Mouse (Mus musculus) lung, embryonic 16.5 days (tissue): Measurements from ENCODE around the gene Tgm2. TPM values are rescaled to one million over a fixed set of nuclear protein-coding genes. Genes with fewer than 3 reads are reported as not detected.

Experiments
- ATAC-seq: fragments of 200-750 bp; cut with Nextera tagmentation; 2 replicates; pipeline ENCODE4 v1.8.0; 2017; ENCODE audit warnings: low read depth, mild to moderate bottlenecking, moderate library complexity
- H3K27ac ChIP-seq: fragments of 300-500 bp; sonication (generic); 2 replicates; pipeline ENCODE4 v1.5.1; 2014; ENCODE audit warnings: mild to moderate bottlenecking, control low read depth, low read length
- H3K27me3 ChIP-seq: fragments of 300-500 bp; sonication (generic); 2 replicates; pipeline ENCODE4 v1.6.1; 2014; ENCODE audit warnings: low read depth, low read length, mixed read lengths; ENCODE audit not compliant: control insufficient read depth, insufficient read depth
- H3K36me3 ChIP-seq: fragments of 300-500 bp; sonication (generic); 2 replicates; pipeline ENCODE4 v1.6.1; 2014; ENCODE audit warnings: low read length; ENCODE audit not compliant: control insufficient read depth, insufficient read depth
- H3K4me1 ChIP-seq: fragments of 300-500 bp; sonication (generic); replicated peaks from 2 replicates; pipeline ENCODE4 v1.6.1; 2014; ENCODE audit warnings: low read length, mixed read lengths; ENCODE audit not compliant: control insufficient read depth, insufficient read depth
- H3K4me2 ChIP-seq: fragments of 300-500 bp; sonication (generic); 2 replicates; pipeline ENCODE4 v1.6.1; 2014; ENCODE audit warnings: low read depth, low read length, control low read depth
- H3K4me3 ChIP-seq: fragments of 300-500 bp; sonication (generic); 2 replicates; pipeline ENCODE4 v1.5.1; 2014; ENCODE audit warnings: mild to moderate bottlenecking, low read length, control low read depth
- H3K9ac ChIP-seq: fragments of 300-500 bp; sonication (generic); 2 replicates; pipeline ENCODE4 v1.6.1; 2014; ENCODE audit warnings: low read length, control low read depth
- H3K9me3 ChIP-seq: fragments of 300-500 bp; sonication (generic); 2 replicates; pipeline ENCODE4 v1.6.1; 2016; ENCODE audit warnings: low read length; ENCODE audit not compliant: control insufficient read depth
- WGBS: fragments of 180-500 bp; shearing (Covaris S2); extraction: QIAGEN DNeasy Blood & Tissue Kit; methylation state at CpG from one replicate; pipeline ENCODE4 v1.1.7; 2014; 5-methylcytosine and 5-hydroxymethylcytosine counted together
- polyA plus RNA-seq: library from polyadenylated mRNA; unstranded; fragments of >200 nt; fragmentation: Nextera tagmentation; extraction: Ambion mirVana; gene quantifications from 2 replicates; pipeline ENCODE4 v1.2.1, GENCODE M21; 2015

The Tgm2 gene
- polyA plus RNA-seq, 1 experiment from 2014 or later: 75.8 TPM

DNA sequence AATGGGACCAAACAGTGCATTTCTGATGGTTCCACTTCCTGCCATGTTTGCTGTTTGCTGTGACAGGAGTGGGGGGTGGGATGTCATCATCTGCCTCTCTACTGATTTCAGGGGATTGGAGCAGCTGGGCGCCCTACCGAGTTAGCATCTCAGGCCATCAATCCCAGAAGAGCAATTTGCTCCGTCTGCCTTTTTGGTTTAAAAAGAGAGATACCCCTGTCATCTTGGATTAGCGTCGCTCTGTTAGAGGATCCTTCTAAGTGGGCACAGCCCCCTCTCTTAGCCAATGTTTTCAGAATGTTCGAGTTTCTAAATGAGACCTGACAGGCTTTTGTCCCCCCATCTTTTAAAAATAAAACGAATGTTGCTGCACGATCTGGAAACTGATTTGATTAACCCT lies 11.4 kb upstream of the Tgm2 start:
- Histone ChIP-seq H3K9me3 (no peaks in the 10 kb centered on the region), H3K27ac (no peak overlapping the region), H3K4me1 (peaks cover 28% of the 10 kb centered on the region), H3K27me3 (no peaks in the 10 kb centered on the region), H3K4me2 (no peak overlapping the region), H3K36me3 (no peaks in the 10 kb centered on the region), H3K4me3 (no peak overlapping the region), H3K9ac (no peak overlapping the region)
- WGBS: 72% methylated on average over 8 of the region's 8 CpGs
- no peak for ATAC-seq

DNA sequence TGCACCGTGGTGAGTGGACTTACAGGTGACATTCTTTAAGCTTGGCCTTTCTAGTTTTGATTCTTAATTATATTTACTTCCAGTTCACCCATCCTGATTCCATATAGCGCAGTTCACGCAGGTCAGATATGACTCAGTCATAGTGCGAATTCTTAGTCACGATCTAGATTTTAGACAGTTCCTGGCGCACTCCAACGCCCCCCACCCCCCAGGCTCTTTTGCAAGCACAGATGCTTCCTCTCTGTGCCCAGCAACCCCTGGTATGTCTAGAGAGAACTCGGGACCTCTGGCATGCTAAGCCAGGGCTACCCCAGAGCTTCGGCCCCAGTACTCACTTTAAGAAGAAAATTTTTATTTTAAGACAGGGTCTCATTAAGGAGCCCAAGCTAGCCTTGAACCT lies 10.3 kb upstream of the Tgm2 start:
- Histone ChIP-seq H3K9me3 (no peaks in the 10 kb centered on the region), H3K27ac (no peak overlapping the region), H3K4me2 (no peak overlapping the region), H3K27me3 (no peaks in the 10 kb centered on the region), H3K4me3 (no peak overlapping the region), H3K9ac (no peak overlapping the region), H3K36me3 (no peaks in the 10 kb centered on the region), H3K4me1 (peaks cover 28% of the 10 kb centered on the region)
- no peak for ATAC-seq
- WGBS: 80% methylated on average over 9 of the region's 9 CpGs

DNA sequence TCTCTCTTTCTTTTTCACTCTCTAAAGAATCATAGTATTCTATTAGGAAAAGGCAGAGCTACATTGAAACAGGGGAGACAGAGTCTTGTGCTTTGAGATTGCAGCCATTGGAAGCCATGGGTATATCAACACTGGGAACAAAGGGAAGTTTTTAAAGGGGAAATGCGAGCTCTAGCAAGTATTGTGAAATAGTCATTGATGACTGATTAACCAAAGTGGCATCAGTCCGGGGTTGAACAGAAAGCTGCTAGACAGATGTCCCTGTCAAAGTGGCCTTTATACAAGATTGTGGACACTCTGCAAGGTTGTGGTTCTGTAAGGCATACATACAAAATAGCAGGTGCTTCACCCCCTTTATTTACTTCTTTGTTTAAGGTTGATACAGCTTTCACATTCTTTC lies 9.4 kb upstream of the Tgm2 start:
- Histone ChIP-seq H3K36me3 (no peaks in the 10 kb centered on the region), H3K27ac (no peak overlapping the region), H3K4me2 (no peak overlapping the region), H3K9ac (no peak overlapping the region), H3K27me3 (no peaks in the 10 kb centered on the region), H3K4me1 (peaks cover 27% of the 10 kb centered on the region), H3K9me3 (peaks cover 5% of the 10 kb centered on the region; the same call in 1 of the 2 replicates), H3K4me3 (no peak overlapping the region)
- WGBS: 53% methylated on average over 2 of the region's 2 CpGs
- ATAC-seq: no peak

DNA sequence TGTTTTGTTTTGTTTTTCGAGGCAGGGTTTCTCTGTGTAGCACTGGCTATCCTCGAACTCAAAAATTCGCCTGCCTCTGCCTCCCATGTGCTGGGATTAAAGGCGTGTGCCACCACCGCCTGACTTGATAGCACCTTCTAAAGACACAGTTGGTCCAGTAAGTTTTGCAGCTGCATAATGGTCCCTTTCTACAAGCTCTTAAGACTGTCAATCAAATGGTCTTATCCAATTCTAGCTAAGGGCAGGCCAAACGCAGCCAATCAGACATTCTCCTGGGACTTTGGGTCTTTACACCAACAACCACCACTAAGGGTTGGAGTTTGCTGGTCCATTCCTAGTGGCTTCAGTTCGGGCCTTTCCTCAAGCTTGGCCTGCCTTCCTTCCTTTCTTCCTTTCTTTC lies 8.9 kb upstream of the Tgm2 start:
- Histone ChIP-seq H3K9ac (no peak overlapping the region), H3K27me3 (no peaks in the 10 kb centered on the region), H3K4me3 (no peak overlapping the region), H3K36me3 (no peaks in the 10 kb centered on the region), H3K4me2 (no peak overlapping the region), H3K4me1 (peaks cover 23% of the 10 kb centered on the region), H3K9me3 (peaks cover 5% of the 10 kb centered on the region; the same call in 1 of the 2 replicates), H3K27ac (no peak overlapping the region)
- ATAC-seq: no peak
- 84% methylated on average over 7 of the region's 7 CpGs for WGBS

DNA sequence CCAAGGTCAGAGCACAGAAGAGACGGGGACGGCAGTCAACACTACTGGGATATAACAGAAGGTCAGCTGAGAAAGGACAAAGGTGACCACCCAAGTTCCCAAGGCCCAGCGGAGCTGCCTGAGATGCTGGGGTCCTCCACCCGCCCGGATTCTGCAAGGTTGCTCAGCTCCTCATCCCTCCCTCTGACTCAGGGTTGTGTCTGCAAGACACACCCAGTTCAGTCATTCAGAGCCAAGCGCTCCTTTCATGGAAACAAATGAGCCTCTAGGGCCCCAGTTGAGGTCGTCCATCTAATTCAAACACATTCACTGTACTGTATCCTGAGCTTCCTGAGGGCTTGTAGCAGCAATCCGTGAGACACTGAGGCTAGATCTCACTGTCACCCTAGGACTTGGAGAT lies 8.4 kb upstream of the Tgm2 start:
- no peaks in the 10 kb centered on the region for H3K27me3 ChIP-seq
- H3K9me3 ChIP-seq: peaks cover 5% of the 10 kb centered on the region; the same call in 1 of the 2 replicates
- H3K27ac ChIP-seq: no peak overlapping the region; the same call in 1 of the 2 replicates
- H3K4me3 ChIP-seq: no peak overlapping the region
- no peaks in the 10 kb centered on the region for H3K36me3 ChIP-seq
- H3K4me1 ChIP-seq: peaks cover 18% of the 10 kb centered on the region; the same call in 1 of the 2 replicates
- no peak; the same call in 1 of the 2 replicates for ATAC-seq
- no peak overlapping the region for H3K4me2 ChIP-seq
- 59% methylated on average over 8 of the region's 8 CpGs for WGBS
- no peak overlapping the region for H3K9ac ChIP-seq

DNA sequence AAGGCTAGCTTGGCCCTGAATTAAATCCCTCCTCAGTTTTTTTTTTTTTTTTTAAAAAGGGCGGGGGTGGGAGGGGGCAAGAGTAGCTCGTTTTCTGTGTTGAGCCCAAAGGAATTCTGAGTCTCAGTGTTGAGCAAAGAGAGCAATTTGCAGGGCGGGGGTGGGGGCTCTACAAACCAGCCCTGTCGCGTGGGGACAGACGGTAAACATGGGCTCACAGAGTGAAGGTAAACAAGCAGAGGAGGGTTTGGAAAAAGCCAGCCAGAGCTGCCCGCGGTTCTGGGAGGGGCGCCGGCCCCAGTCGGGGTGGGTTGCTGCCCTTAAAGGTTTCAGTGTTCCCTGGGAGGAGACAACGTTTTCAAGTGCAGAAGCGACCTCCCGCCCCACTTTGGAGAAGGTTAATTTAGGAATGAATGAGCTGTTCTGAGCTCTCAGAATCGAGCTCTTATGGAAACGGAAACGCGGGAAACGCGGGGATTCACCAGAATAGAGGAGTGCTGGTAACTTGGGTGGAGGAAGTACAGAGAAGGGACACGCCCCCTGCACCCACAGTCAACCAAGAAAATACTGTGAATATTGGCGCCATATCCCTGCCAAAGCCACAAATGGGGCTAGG lies 7.6 kb upstream of the Tgm2 start:
- H3K9ac ChIP-seq: peak overlapping the region; percentile 44
- peaks cover 17% of the 10 kb centered on the region; the same call in 1 of the 2 replicates for H3K4me1 ChIP-seq
- ATAC-seq: peak; percentile 63
- peaks cover 5% of the 10 kb centered on the region; the same call in 1 of the 2 replicates for H3K9me3 ChIP-seq
- WGBS: 1% methylated on average over 22 of the region's 22 CpGs
- H3K36me3 ChIP-seq: no peaks in the 10 kb centered on the region
- H3K4me3 ChIP-seq: peak overlapping the region; percentile 49
- peak overlapping the region; percentile 70 for H3K4me2 ChIP-seq
- H3K27me3 ChIP-seq: no peaks in the 10 kb centered on the region
- peak overlapping the region; percentile 70 for H3K27ac ChIP-seq

DNA sequence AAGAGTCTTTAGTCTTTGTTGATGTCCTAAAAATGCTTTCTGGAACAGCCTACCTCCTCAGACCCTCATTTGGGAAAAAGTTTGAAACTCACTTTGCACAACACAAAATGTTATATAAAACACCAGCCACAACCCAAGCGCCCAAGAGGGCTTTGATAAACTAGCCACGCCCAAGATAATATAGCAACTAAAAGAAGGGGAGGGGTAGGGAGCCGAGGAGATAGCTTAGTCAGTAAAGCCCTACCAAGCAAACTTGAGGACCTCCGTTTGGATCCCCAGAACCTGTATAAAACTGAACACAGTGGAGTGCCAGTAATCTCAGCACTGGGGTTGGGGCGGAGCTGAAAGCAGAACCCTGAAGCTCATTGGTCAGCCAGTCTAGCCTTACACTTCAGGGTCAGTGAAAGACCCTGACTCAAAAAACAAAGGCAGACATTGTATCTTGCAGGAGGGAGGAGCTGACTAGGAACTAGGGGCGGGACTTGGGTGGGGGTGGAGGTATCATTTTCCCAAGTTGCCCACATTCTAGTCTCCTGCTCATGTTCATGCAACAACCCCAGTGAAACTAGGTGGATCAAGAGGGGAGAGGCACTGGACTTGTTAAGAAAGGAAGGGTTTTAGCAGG lies 6.6 kb upstream of the Tgm2 start:
- 38% methylated on average over 6 of the region's 6 CpGs for WGBS
- no peaks in the 10 kb centered on the region for H3K36me3 ChIP-seq
- H3K9me3 ChIP-seq: peaks cover 5% of the 10 kb centered on the region; the same call in 1 of the 2 replicates
- no peaks in the 10 kb centered on the region for H3K27me3 ChIP-seq
- peak overlapping the region; percentile 70; the same call in 1 of the 2 replicates for H3K4me2 ChIP-seq
- peaks cover 17% of the 10 kb centered on the region; the same call in 1 of the 2 replicates for H3K4me1 ChIP-seq
- peak overlapping the region; percentile 60; the same call in 1 of the 2 replicates for H3K27ac ChIP-seq
- H3K4me3 ChIP-seq: no peak overlapping the region
- H3K9ac ChIP-seq: peak overlapping the region; percentile 44
- ATAC-seq: peak; percentile 30; the same call in 1 of the 2 replicates

DNA sequence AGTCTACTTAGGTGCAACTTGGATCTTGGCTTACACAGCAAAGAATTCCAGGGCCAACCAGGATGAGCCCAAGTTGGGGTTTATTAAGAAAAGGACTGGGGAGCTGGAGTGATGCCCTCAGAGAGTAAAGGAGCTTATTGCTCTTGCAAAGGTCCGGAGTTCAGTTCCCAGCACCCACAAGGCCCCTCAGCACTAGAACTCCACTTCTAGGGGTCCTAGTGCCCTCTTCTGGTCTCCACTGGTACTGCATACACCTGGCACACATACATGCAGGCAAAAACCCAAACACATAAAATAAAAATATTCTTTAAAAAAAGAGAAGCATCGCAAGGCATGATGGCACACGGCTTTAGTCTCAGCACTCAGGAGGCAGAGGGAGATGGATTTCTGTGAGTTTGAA lies 4.8 kb upstream of the Tgm2 start:
- ATAC-seq: no peak
- H3K4me3 ChIP-seq: no peak overlapping the region
- 89% methylated on average over 3 of the region's 3 CpGs for WGBS
- H3K36me3 ChIP-seq: no peaks in the 10 kb centered on the region
- no peak overlapping the region for H3K4me2 ChIP-seq
- H3K27ac ChIP-seq: no peak overlapping the region
- H3K27me3 ChIP-seq: no peaks in the 10 kb centered on the region
- peaks cover 5% of the 10 kb centered on the region; the same call in 1 of the 2 replicates for H3K9me3 ChIP-seq
- H3K4me1 ChIP-seq: peaks cover 21% of the 10 kb centered on the region
- H3K9ac ChIP-seq: no peak overlapping the region

DNA sequence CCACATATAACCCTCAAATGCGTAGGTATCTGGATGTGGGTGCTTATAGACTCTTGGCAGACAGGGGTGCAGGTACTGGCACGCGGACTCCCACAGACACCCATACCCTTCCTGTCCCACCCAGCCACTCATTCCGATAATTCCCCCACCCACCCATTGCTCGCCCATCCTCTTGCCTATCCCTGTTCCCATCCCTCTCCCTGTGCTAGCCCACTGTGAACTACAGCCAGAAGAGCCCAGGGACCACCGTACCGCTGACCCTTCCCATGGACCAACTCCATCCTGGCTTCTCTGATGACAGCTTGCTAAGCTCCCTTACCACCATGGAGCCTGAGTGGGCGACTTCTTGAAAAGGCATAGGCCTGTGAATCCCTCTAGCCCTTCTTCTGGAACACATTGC lies 735 bp upstream of the Tgm2 start:
- 88% methylated on average over 8 of the region's 8 CpGs for WGBS
- H3K4me1 ChIP-seq: peaks cover 39% of the 10 kb centered on the region

More for the DNA sequence above, 735 bp upstream of the Tgm2 start:
- Histone ChIP-seq H3K4me2 (no peak overlapping the region), H3K27me3 (no peaks in the 10 kb centered on the region), H3K4me3 (no peak overlapping the region), H3K9me3 (peaks cover 5% of the 10 kb centered on the region; the same call in 1 of the 2 replicates), H3K36me3 (no peaks in the 10 kb centered on the region), H3K9ac (no peak overlapping the region), H3K27ac (no peak overlapping the region)
- no peak for ATAC-seq
